Mouse (Mus musculus): ENCODE measurements around the gene Rbfox1.

- TF ChIP-seq CTCF (IDR thresholded peaks at IDR 0.05; ENCODE audit: borderline replicate concordance, insufficient read depth, low read length) (no peak), POLR2A (IDR thresholded peaks at IDR 0.05; ENCODE audit: low read depth, low read length) (no peak)
Measured at GRCm38 (mm10) chr16:6103713-6104112, 218.6 kb downstream of the Rbfox1 start.
